Mouse (Mus musculus) adrenal gland, postnatal 4 days (tissue): ENCODE measurements around the gene Gm3448. TPM values are rescaled to one million over a fixed set of nuclear protein-coding genes. Genes with fewer than 3 reads are reported as not detected.
A peak's percentile ranks its signal among the peaks of the same experiment; 100 is the strongest.
"Not testable (repeated sequence)": the region's sequence is repeated elsewhere in the genome, so short reads cannot be mapped to it uniquely, and the experiment has no call there.

ENCODE experiments used
- DNase-seq, 2 experiments: peaks; one replicate each; pipeline ENCODE4 v3.0.0; 2021 to 2022; ENCODE audit warnings: low spot score in 2 of 2, mixed read lengths in 2 of 2
- long read RNA-seq, 2 experiments: library from polyadenylated mRNA; stranded (forward); transcript quantifications; one replicate each; pipeline ENCODE4 v2.0.0; 2021
- total RNA-seq, 2 experiments: library from RNA; stranded (reverse); gene quantifications; 2 replicates each; pipeline ENCODE4 v1.2.3; 2021

Gm3448 gene
- total RNA-seq = 1 to 10 TPM; 8.4 to 8.8 TPM
- long read RNA-seq, experiment 1, partial matches to known transcripts = 11 of 33 reads
- long read RNA-seq, experiment 1, other reads (novel, unspliced or antisense) = 20 of 33 reads
- long read RNA-seq, experiment 2, partial matches to known transcripts = 10 of 33 reads
- long read RNA-seq, experiment 2, other reads (novel, unspliced or antisense) = 22 of 33 reads

- peak in 1 of 2 experiments; percentile 20 for DNase-seq
These were observed at the start of gene Gm3448, which contains the start of the genes Ermard and Tcte3 for GRCm38 (mm10) chr17:15041175-15041729. Gene Gm3448 (minus strand): TSS chr17:15041537. Gene Ermard (plus strand): TSS chr17:15041208. Gene Tcte3 (minus strand): TSS chr17:15041488.

- DNase-seq = no peak
These were observed 47.3 kb upstream of the Gm3448 start for GRCm38 (mm10) chr17:15088591-15089001.

GRCm38 (mm10) chr17:15088166-15088565 lies 46.8 kb upstream of the Gm3448 start:
- no peak for DNase-seq

- DNase-seq = no peak
These were observed 43.7 kb upstream of the Gm3448 start for GRCm38 (mm10) chr17:15085006-15085405.

GRCm38 (mm10) chr17:15084226-15084848 lies 43.0 kb upstream of the Gm3448 start:
- DNase-seq = no peak

GRCm38 (mm10) chr17:15077536-15077935 lies 36.2 kb upstream of the Gm3448 start:
- DNase-seq = no peak

GRCm38 (mm10) chr17:15075033-15075432 lies 33.7 kb upstream of the Gm3448 start:
- no peak for DNase-seq

- DNase-seq = no peak
These were observed 30.9 kb upstream of the Gm3448 start for GRCm38 (mm10) chr17:15072211-15072610.

GRCm38 (mm10) chr17:15069124-15069523 lies 27.8 kb upstream of the Gm3448 start:
- no peak for DNase-seq

GRCm38 (mm10) chr17:15068040-15068792 lies 26.9 kb upstream of the Gm3448 start:
- DNase-seq = no peak

- DNase-seq = no peak
These were observed 25.6 kb upstream of the Gm3448 start for GRCm38 (mm10) chr17:15066911-15067310.

- DNase-seq = no peak
These were observed 24.7 kb upstream of the Gm3448 start for GRCm38 (mm10) chr17:15066066-15066465.

GRCm38 (mm10) chr17:15065391-15066024 lies 24.2 kb upstream of the Gm3448 start:
- peak in 1 of 2 experiments; percentile 46 for DNase-seq

- no peak for DNase-seq
These were observed 19.0 kb upstream of the Gm3448 start for GRCm38 (mm10) chr17:15060356-15060755.

- no peak for DNase-seq
These were observed 18.3 kb upstream of the Gm3448 start for GRCm38 (mm10) chr17:15059646-15060045.

GRCm38 (mm10) chr17:15058161-15058591 lies 16.8 kb upstream of the Gm3448 start:
- no peak for DNase-seq

GRCm38 (mm10) chr17:15055925-15056324 lies 14.6 kb upstream of the Gm3448 start:
- no peak for DNase-seq

GRCm38 (mm10) chr17:15053829-15054200 lies 12.5 kb upstream of the Gm3448 start:
- DNase-seq = not testable (repeated sequence)

GRCm38 (mm10) chr17:15053183-15053828 lies 12.0 kb upstream of the Gm3448 start:
- DNase-seq = not testable (repeated sequence)

GRCm38 (mm10) chr17:15052766-15053165 lies 11.4 kb upstream of the Gm3448 start:
- DNase-seq = not testable (repeated sequence)

GRCm38 (mm10) chr17:15050338-15050737 lies 9.0 kb upstream of the Gm3448 start:
- not testable (repeated sequence) for DNase-seq
